8 mouse cellular contexts compared by ENCODE assay signal in the genomic region with DNA sequence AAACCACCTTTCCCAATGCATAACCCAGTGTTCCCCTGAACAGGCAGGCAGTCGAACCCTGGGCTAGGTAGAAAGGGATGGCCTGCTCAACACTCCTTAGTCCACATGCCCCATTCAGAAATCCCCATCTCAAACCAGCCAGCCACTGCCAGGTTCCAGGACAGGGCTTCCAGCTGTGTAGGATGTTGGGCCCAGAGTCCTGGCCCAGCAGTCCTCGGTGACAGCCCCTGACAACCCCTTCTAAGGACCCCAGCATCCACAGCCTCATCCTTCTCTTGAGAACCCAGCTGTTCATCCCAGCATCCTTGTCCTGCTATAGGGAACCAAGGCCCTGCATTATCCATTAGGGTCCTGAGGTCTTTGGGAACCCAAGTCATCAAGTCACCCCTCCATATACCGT. TPM values are rescaled to one million over a fixed set of nuclear protein-coding genes. Genes with fewer than 3 reads are reported as not detected.
DNase-seq lines count a peak whose midpoint lies in the region; ATAC-seq and TF ChIP-seq lines count a peak whose summit lies in the region.

No protein-coding gene starts in this region.

- peak overlapping the region; percentile 95 for H3K4me3 ChIP-seq in heart, embryonic 12.5 days
- peak overlapping the region; percentile 87 for H3K4me3 ChIP-seq in bone marrow macrophage, adult 2 months (ENCODE audit: insufficient read depth, low read length)
- H3K4me3 ChIP-seq in hindbrain, embryonic 10.5 days, result peak overlapping the region; percentile 85
- H3K4me3 ChIP-seq in liver, postnatal 0 days (ENCODE audit: low read depth, low read length), result peak overlapping the region; percentile 74; the same call in 1 of the 2 replicates

- no peaks in the 10 kb centered on the region for H3K27me3 ChIP-seq in heart, embryonic 12.5 days (replicated peaks)
- no peaks in the 10 kb centered on the region for H3K27me3 ChIP-seq in hindbrain, embryonic 10.5 days (ENCODE audit: insufficient read depth, poor library complexity, severe bottlenecking)
- H3K27me3 ChIP-seq in liver, postnatal 0 days (ENCODE audit: insufficient read depth, low read length), result no peaks in the 10 kb centered on the region

- H3K9me3 ChIP-seq in heart, embryonic 12.5 days (replicated peaks), result no peaks in the 10 kb centered on the region
- H3K9me3 ChIP-seq in hindbrain, embryonic 10.5 days, result no peaks in the 10 kb centered on the region
- H3K9me3 ChIP-seq in liver, postnatal 0 days (ENCODE audit: low read length), result no peaks in the 10 kb centered on the region

- TF ChIP-seq EP300 in liver, postnatal 0 days (IDR thresholded peaks at IDR 0.05; ENCODE audit: low read depth), result no peak

- 9% methylated on average over 3 of the region's 3 CpGs for WGBS in heart, embryonic 12.5 days
- WGBS in hindbrain, embryonic 10.5 days, result 24% methylated on average over 3 of the region's 3 CpGs
- WGBS in liver, postnatal 0 days (ENCODE audit: insufficient replicate concordance), result 28% methylated on average over 3 of the region's 3 CpGs

- peak overlapping the region; percentile 97 for H3K9ac ChIP-seq in heart, embryonic 12.5 days
- peak overlapping the region; percentile 91; the same call in 1 of the 2 replicates for H3K9ac ChIP-seq in liver, postnatal 0 days (replicated peaks)

- ATAC-seq in heart, embryonic 12.5 days (ENCODE audit: insufficient number of reproducible peaks, low FRiP score), result no peak
- ATAC-seq in liver, postnatal 0 days, result no peak
- ATAC-seq in frontal cortex, adult (ENCODE audit: low TSS enrichment), result no peak

- H3K36me3 ChIP-seq in heart, embryonic 12.5 days, result peaks cover 40% of the 10 kb centered on the region
- H3K36me3 ChIP-seq in hindbrain, embryonic 10.5 days, result peaks cover 46% of the 10 kb centered on the region
- peaks cover 20% of the 10 kb centered on the region; the same call in 1 of the 2 replicates for H3K36me3 ChIP-seq in liver, postnatal 0 days (replicated peaks; ENCODE audit: insufficient read depth, low read length)

- peak overlapping the region; percentile 96 for H3K4me2 ChIP-seq in heart, embryonic 12.5 days
- H3K4me2 ChIP-seq in liver, postnatal 0 days (ENCODE audit: low read depth, low read length), result peak overlapping the region; percentile 88

- peaks cover 64% of the 10 kb centered on the region for H3K4me1 ChIP-seq in heart, embryonic 12.5 days (replicated peaks)
- H3K4me1 ChIP-seq in bone marrow macrophage, adult 2 months (ENCODE audit: control insufficient read depth, insufficient read depth, low read length), result peaks cover 30% of the 10 kb centered on the region
- H3K4me1 ChIP-seq in hindbrain, embryonic 10.5 days (replicated peaks), result peaks cover 77% of the 10 kb centered on the region
- H3K4me1 ChIP-seq in liver, postnatal 0 days (ENCODE audit: insufficient read depth), result peaks cover 41% of the 10 kb centered on the region

- DNase-seq in heart, adult 8-10 months (ENCODE audit: low spot score), result no peak
- peak; percentile 13 for DNase-seq in hindbrain, embryonic 10.5 days (ENCODE audit: low spot score)
- DNase-seq in liver, postnatal 0 days, result no peak
- DNase-seq in embryo, embryonic 9.5 days (ENCODE audit: extremely low spot score), result no peak
- no peak for DNase-seq in right cerebral cortex, postnatal 25 days

- no peak for TF ChIP-seq CTCF in bone marrow macrophage, adult 2 months (IDR thresholded peaks at IDR 0.05; ENCODE audit: low read depth, low read length)
- TF ChIP-seq CTCF in liver, postnatal 0 days (IDR thresholded peaks at IDR 0.05; ENCODE audit: low read depth), result no peak

- no peak for TF ChIP-seq POLR2A in bone marrow macrophage, adult 2 months (IDR thresholded peaks at IDR 0.05; ENCODE audit: borderline replicate concordance, low read depth, low read length)

- H3K27ac ChIP-seq in heart, embryonic 12.5 days (ENCODE audit: poor library complexity, severe bottlenecking), result peak overlapping the region; percentile 98
- H3K27ac ChIP-seq in bone marrow macrophage, adult 2 months (ENCODE audit: insufficient read depth, low read depth, low read length), result peak overlapping the region; percentile 96
- H3K27ac ChIP-seq in hindbrain, embryonic 10.5 days, result peak overlapping the region; percentile 97
- H3K27ac ChIP-seq in liver, postnatal 0 days (ENCODE audit: low read depth), result 0 out of 2 replicates have a peak overlapping the region, but pooled peaks have one; percentile 30

RNA-seq across cellular contexts. Expression of gene Erf, which starts 3.1 kb away (rescaled TPM):
- 17.6 and 20.4 TPM in 2 replicates for polyA plus RNA-seq in heart, embryonic 12.5 days (2016; fragmentation: Nextera tagmentation; extraction: Ambion mirVana)
- 10 to 100 TPM; 17.2 to 22.5 (median 21.2) TPM for total RNA-seq in heart, adult 8-10 months (2022)
- 22.7 and 27.8 TPM in 2 replicates for polyA plus RNA-seq in bone marrow macrophage, adult 2 months (2012; ENCODE audit: insufficient read depth, insufficient read length, missing spikeins)
- 8.0 and 8.6 TPM in 2 replicates for polyA plus RNA-seq in hindbrain, embryonic 10.5 days (2016; fragmentation: Nextera tagmentation; extraction: Ambion mirVana)
- polyA plus RNA-seq in liver, postnatal 0 days (2015; fragmentation: Nextera tagmentation; extraction: Ambion mirVana), result 4.6 and 5.2 TPM in 2 replicates

RNA-seq across cellular contexts. Expression of gene Gsk3a, which starts 9.8 kb away (rescaled TPM):
- polyA plus RNA-seq in heart, embryonic 12.5 days (2016; fragmentation: Nextera tagmentation; extraction: Ambion mirVana), result 12.1 and 12.7 TPM in 2 replicates
- total RNA-seq in heart, adult 8-10 months (2022), result 10 to 100 TPM; 66.1 to 71.3 (median 68.3) TPM
- 78.6 and 87.1 TPM in 2 replicates for polyA plus RNA-seq in bone marrow macrophage, adult 2 months (2012; ENCODE audit: insufficient read depth, insufficient read length, missing spikeins)
- 11.6 and 12.5 TPM in 2 replicates for polyA plus RNA-seq in hindbrain, embryonic 10.5 days (2016; fragmentation: Nextera tagmentation; extraction: Ambion mirVana)
- polyA plus RNA-seq in liver, postnatal 0 days (2015; fragmentation: Nextera tagmentation; extraction: Ambion mirVana), result 4.3 and 5.1 TPM in 2 replicates

RNA-seq across cellular contexts. Expression of gene Cic, which starts 20.0 kb away (rescaled TPM):
- polyA plus RNA-seq in heart, embryonic 12.5 days (2016; fragmentation: Nextera tagmentation; extraction: Ambion mirVana), result 28.8 and 30.5 TPM in 2 replicates
- 10 to 100 TPM; 52.0 to 71.5 (median 59.6) TPM for total RNA-seq in heart, adult 8-10 months (2022)
- polyA plus RNA-seq in bone marrow macrophage, adult 2 months (2012; ENCODE audit: insufficient read depth, insufficient read length, missing spikeins), result 251 and 272 TPM in 2 replicates
- 23.2 and 23.5 TPM in 2 replicates for polyA plus RNA-seq in hindbrain, embryonic 10.5 days (2016; fragmentation: Nextera tagmentation; extraction: Ambion mirVana)
- polyA plus RNA-seq in liver, postnatal 0 days (2015; fragmentation: Nextera tagmentation; extraction: Ambion mirVana), result 8.9 and 9.7 TPM in 2 replicates

RNA-seq across cellular contexts. Expression of gene Zfp526, which starts 26.3 kb away (rescaled TPM):
- polyA plus RNA-seq in heart, embryonic 12.5 days (2016; fragmentation: Nextera tagmentation; extraction: Ambion mirVana), result 2.3 and 2.5 TPM in 2 replicates
- 10 to 100 TPM in 2 of 4 experiments, 1 to 10 TPM in 2; 9.0 to 12.3 (median 9.9) TPM for total RNA-seq in heart, adult 8-10 months (2022)
- polyA plus RNA-seq in bone marrow macrophage, adult 2 months (2012; ENCODE audit: insufficient read depth, insufficient read length, missing spikeins), result 5.0 and 6.4 TPM in 2 replicates
- 2.5 and 3.0 TPM in 2 replicates for polyA plus RNA-seq in hindbrain, embryonic 10.5 days (2016; fragmentation: Nextera tagmentation; extraction: Ambion mirVana)
- polyA plus RNA-seq in liver, postnatal 0 days (2015; fragmentation: Nextera tagmentation; extraction: Ambion mirVana), result 1.0 and 1.2 TPM in 2 replicates

RNA-seq across cellular contexts. Expression of gene Dedd2, which starts 27.1 kb away (rescaled TPM):
- polyA plus RNA-seq in heart, embryonic 12.5 days (2016; fragmentation: Nextera tagmentation; extraction: Ambion mirVana), result 8.2 and 9.5 TPM in 2 replicates
- 10 to 100 TPM; 14.0 to 23.0 (median 17.2) TPM for total RNA-seq in heart, adult 8-10 months (2022)
- polyA plus RNA-seq in bone marrow macrophage, adult 2 months (2012; ENCODE audit: insufficient read depth, insufficient read length, missing spikeins), result 12.6 and 12.7 TPM in 2 replicates
- polyA plus RNA-seq in hindbrain, embryonic 10.5 days (2016; fragmentation: Nextera tagmentation; extraction: Ambion mirVana), result 10.2 and 11.2 TPM in 2 replicates
- polyA plus RNA-seq in liver, postnatal 0 days (2015; fragmentation: Nextera tagmentation; extraction: Ambion mirVana), result 19.2 and 21.1 TPM in 2 replicates

Comparison
In these comparisons a context has a peak if more than half of its experiments do, and no peak if none do; other contexts are left out.
1. H3K27ac ChIP-seq: peak in every context shown above with its lines; median percentile 98 in heart, embryonic 12.5 days; 97 in hindbrain, embryonic 10.5 days; 96 in bone marrow macrophage, adult 2 months; 30 in liver, postnatal 0 days.